In genomic region chr2:39008350-39008851, GRCm38 (mm10) we compare ENCODE assay signal across 8 mouse cellular contexts. TPM values are rescaled to one million over a fixed set of nuclear protein-coding genes. Genes with fewer than 3 reads are reported as not detected.
DNase-seq lines count a peak whose midpoint lies in the region; ATAC-seq lines count a peak whose summit lies in the region.

No protein-coding gene starts in this region.

- peak overlapping the region; percentile 89 for H3K27ac ChIP-seq in heart, embryonic 10.5 days
- peak overlapping the region; percentile 87 for H3K27ac ChIP-seq in brown adipose tissue, adult 24 weeks (replicated peaks; ENCODE audit: low read depth, low read length)
- H3K27ac ChIP-seq in hindbrain, embryonic 15.5 days (replicated peaks): peak overlapping the region; percentile 87

- peaks cover 23% of the 10 kb centered on the region for H3K36me3 ChIP-seq in heart, embryonic 10.5 days
- peaks cover 6% of the 10 kb centered on the region; the same call in 1 of the 2 replicates for H3K36me3 ChIP-seq in hindbrain, embryonic 15.5 days
- H3K36me3 ChIP-seq in megakaryocyte, embryonic 14.5 days (replicated peaks; ENCODE audit: low read length): peaks cover 39% of the 10 kb centered on the region

- H3K4me1 ChIP-seq in heart, embryonic 10.5 days: peaks cover 35% of the 10 kb centered on the region
- H3K4me1 ChIP-seq in brown adipose tissue, adult 24 weeks (ENCODE audit: control insufficient read depth, insufficient read depth, insufficient read length, low read length): peaks cover 29% of the 10 kb centered on the region
- peaks cover 56% of the 10 kb centered on the region for H3K4me1 ChIP-seq in hindbrain, embryonic 15.5 days (replicated peaks)
- H3K4me1 ChIP-seq in megakaryocyte, embryonic 14.5 days: peaks cover 76% of the 10 kb centered on the region

- no peak for DNase-seq in heart, embryonic 10.5 days (ENCODE audit: low spot score)
- DNase-seq in heart, postnatal 10 days: no peak
- peak; percentile 54 for DNase-seq in 3T3-L1 (ENCODE audit: low read depth, low spot score)
- DNase-seq in adrenal gland, postnatal 10 days: no peak
- no peak for DNase-seq in c-Kit-positive CD71-positive TER-119-positive erythroid progenitor cells, embryonic 14.5 days (ENCODE audit: low spot score)

- H3K4me2 ChIP-seq in hindbrain, embryonic 15.5 days: peak overlapping the region; percentile 86

- ATAC-seq in hindbrain, embryonic 15.5 days (ENCODE audit: low FRiP score, low read depth): peak; percentile 40

- H3K27me3 ChIP-seq in heart, embryonic 10.5 days (ENCODE audit: insufficient read depth, poor library complexity, severe bottlenecking): no peaks in the 10 kb centered on the region
- H3K27me3 ChIP-seq in hindbrain, embryonic 15.5 days: no peaks in the 10 kb centered on the region
- no peaks in the 10 kb centered on the region for H3K27me3 ChIP-seq in megakaryocyte, embryonic 14.5 days (replicated peaks)

- peak overlapping the region; percentile 86 for H3K4me3 ChIP-seq in heart, embryonic 10.5 days
- peak overlapping the region; percentile 94 for H3K4me3 ChIP-seq in brown adipose tissue, adult 24 weeks (ENCODE audit: insufficient read depth, low read depth, low read length)
- peak overlapping the region; percentile 87 for H3K4me3 ChIP-seq in hindbrain, embryonic 15.5 days
- peak overlapping the region; percentile 97 for H3K4me3 ChIP-seq in megakaryocyte, embryonic 14.5 days (replicated peaks)

- H3K9me3 ChIP-seq in heart, embryonic 10.5 days: no peaks in the 10 kb centered on the region
- H3K9me3 ChIP-seq in hindbrain, embryonic 15.5 days: no peaks in the 10 kb centered on the region
- no peaks in the 10 kb centered on the region for H3K9me3 ChIP-seq in megakaryocyte, embryonic 14.5 days

- intact Hi-C loops in heart, postnatal 10 days (cut with DNase I): no loop called here

- peak overlapping the region; percentile 90 for H3K9ac ChIP-seq in hindbrain, embryonic 15.5 days

- WGBS in heart, embryonic 10.5 days: under 1% methylated on average over 25 of the region's 25 CpGs
- WGBS in hindbrain, embryonic 15.5 days: under 1% methylated on average over 25 of the region's 25 CpGs

RNA-seq across cellular contexts. Expression of gene Rpl35, which starts 3.0 kb away (rescaled TPM):
- 724 and 889 TPM in 2 replicates for polyA plus RNA-seq in heart, embryonic 10.5 days (2016; fragmentation: Nextera tagmentation; extraction: Ambion mirVana)
- total RNA-seq in heart, postnatal 10 days (2021): 100 to 1,000 TPM; 406 to 408 TPM
- 120 and 144 TPM in 2 replicates for polyA plus RNA-seq in brown adipose tissue, adult 24 weeks (2012; ENCODE audit: insufficient read depth, insufficient read length, missing spikeins)
- 592 and 671 TPM in 2 replicates for polyA plus RNA-seq in hindbrain, embryonic 15.5 days (2015; fragmentation: Nextera tagmentation; extraction: Ambion mirVana)
- polyA plus RNA-seq in megakaryocyte, embryonic 14.5 days (2012; ENCODE audit: insufficient read depth, low replicate concordance): 34.1 and 180 TPM in 2 replicates
- total RNA-seq in adrenal gland, postnatal 10 days (2021): 100 to 1,000 TPM; 511 to 525 TPM

RNA-seq across cellular contexts. Expression of gene Arpc5l, which starts 3.3 kb away (rescaled TPM):
- 93.9 and 118 TPM in 2 replicates for polyA plus RNA-seq in heart, embryonic 10.5 days (2016; fragmentation: Nextera tagmentation; extraction: Ambion mirVana)
- total RNA-seq in heart, postnatal 10 days (2021): 10 to 100 TPM; 68.4 to 70.6 TPM
- 101 and 120 TPM in 2 replicates for polyA plus RNA-seq in brown adipose tissue, adult 24 weeks (2012; ENCODE audit: insufficient read depth, insufficient read length, missing spikeins)
- polyA plus RNA-seq in hindbrain, embryonic 15.5 days (2015; fragmentation: Nextera tagmentation; extraction: Ambion mirVana): 140 and 153 TPM in 2 replicates
- polyA plus RNA-seq in megakaryocyte, embryonic 14.5 days (2012; ENCODE audit: insufficient read depth, low replicate concordance): 83.7 and 123 TPM in 2 replicates
- 10 to 100 TPM; 59.7 to 61.2 TPM for total RNA-seq in adrenal gland, postnatal 10 days (2021)

RNA-seq across cellular contexts. Expression of gene Wdr38, which starts 11.1 kb away (rescaled TPM):
- 0.89 and 1.4 TPM in 2 replicates for polyA plus RNA-seq in heart, embryonic 10.5 days (2016; fragmentation: Nextera tagmentation; extraction: Ambion mirVana)
- under 1 TPM; 0.17 to 0.31 TPM for total RNA-seq in heart, postnatal 10 days (2021)
- polyA plus RNA-seq in brown adipose tissue, adult 24 weeks (2012; ENCODE audit: insufficient read depth, insufficient read length, missing spikeins): not detected in 2 replicates
- polyA plus RNA-seq in hindbrain, embryonic 15.5 days (2015; fragmentation: Nextera tagmentation; extraction: Ambion mirVana): 1.8 and 2.1 TPM in 2 replicates
- polyA plus RNA-seq in megakaryocyte, embryonic 14.5 days (2012; ENCODE audit: insufficient read depth, low replicate concordance): 0.44 TPM in 1 of 2 replicates, not detected in the other
- total RNA-seq in adrenal gland, postnatal 10 days (2021): under 1 TPM; 0.21 to 0.27 TPM

RNA-seq across cellular contexts. Expression of gene Golga1, which starts 56.9 kb away (rescaled TPM):
- 18.1 and 18.5 TPM in 2 replicates for polyA plus RNA-seq in heart, embryonic 10.5 days (2016; fragmentation: Nextera tagmentation; extraction: Ambion mirVana)
- 10 to 100 TPM; 21.0 to 22.5 TPM for total RNA-seq in heart, postnatal 10 days (2021)
- polyA plus RNA-seq in brown adipose tissue, adult 24 weeks (2012; ENCODE audit: insufficient read depth, insufficient read length, missing spikeins): 10.3 and 20.1 TPM in 2 replicates
- polyA plus RNA-seq in hindbrain, embryonic 15.5 days (2015; fragmentation: Nextera tagmentation; extraction: Ambion mirVana): 28.9 and 30.3 TPM in 2 replicates
- 0.32 TPM in 1 of 2 replicates, not detected in the other for polyA plus RNA-seq in megakaryocyte, embryonic 14.5 days (2012; ENCODE audit: insufficient read depth, low replicate concordance)
- 10 to 100 TPM; 19.5 to 26.2 TPM for total RNA-seq in adrenal gland, postnatal 10 days (2021)
